Mouse (Mus musculus): ENCODE results near the gene Pik3r5. TPM values are rescaled to one million over a fixed set of nuclear protein-coding genes. Genes with fewer than 3 reads are reported as not detected.

Gene Pik3r5
- polyA plus RNA-seq, 2 experiments from 2014 or later = 17.9 to 26.3 TPM

GRCm38 (mm10) chr11:68401428-68401827 is 30.5 kb upstream of the Pik3r5 start:
- ATAC-seq = no peak

- ATAC-seq = peak; percentile 53
Measured at GRCm38 (mm10) chr11:68404185-68404584, 27.7 kb upstream of the Pik3r5 start.

DNA sequence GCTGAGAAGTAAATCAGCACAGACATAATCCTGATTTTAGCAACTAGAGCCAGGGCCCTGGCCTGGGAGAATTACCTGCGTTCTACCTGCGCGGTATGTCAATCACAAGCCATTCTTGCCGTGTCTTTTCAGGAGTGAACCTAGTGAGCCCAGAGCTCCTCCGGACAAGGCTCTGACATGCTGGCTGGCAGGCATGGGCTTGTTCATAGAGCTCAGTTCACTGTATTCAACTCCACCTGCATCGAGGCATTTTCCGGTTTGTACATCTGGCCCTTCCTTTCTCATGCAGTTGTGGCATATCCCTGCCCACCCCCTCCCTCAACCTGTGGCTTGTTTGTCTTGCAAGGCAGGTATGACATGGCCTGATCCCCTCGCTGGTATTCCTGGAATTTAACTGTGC is 26.3 kb upstream of the Pik3r5 start:
- ATAC-seq = no peak

GRCm38 (mm10) chr11:68407266-68407926 is 24.5 kb upstream of the Pik3r5 start:
- ATAC-seq = peak; percentile 69

GRCm38 (mm10) chr11:68408127-68408526 is 23.8 kb upstream of the Pik3r5 start:
- peak; percentile 59 for ATAC-seq

DNA sequence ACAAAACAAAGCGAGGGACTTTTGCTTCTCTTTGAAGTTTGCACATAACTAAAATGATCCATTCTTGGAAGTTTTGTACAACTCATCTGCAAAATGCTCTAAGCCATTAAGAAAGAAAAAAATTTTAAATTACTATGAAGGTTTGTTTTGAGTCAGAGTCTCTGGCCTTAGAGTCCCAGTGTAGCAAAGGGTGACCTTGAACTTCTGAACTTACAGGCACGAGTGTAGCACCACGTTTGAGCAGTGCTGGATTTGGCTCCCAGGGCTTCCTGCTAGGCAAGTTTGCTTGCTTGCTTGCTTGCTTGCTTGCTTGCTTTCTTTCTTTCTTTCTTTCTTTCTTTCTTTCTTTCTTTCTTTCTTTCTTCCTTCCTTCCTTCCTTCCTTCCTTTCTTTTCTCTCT is 14.9 kb upstream of the Pik3r5 start:
- ATAC-seq = no peak

DNA sequence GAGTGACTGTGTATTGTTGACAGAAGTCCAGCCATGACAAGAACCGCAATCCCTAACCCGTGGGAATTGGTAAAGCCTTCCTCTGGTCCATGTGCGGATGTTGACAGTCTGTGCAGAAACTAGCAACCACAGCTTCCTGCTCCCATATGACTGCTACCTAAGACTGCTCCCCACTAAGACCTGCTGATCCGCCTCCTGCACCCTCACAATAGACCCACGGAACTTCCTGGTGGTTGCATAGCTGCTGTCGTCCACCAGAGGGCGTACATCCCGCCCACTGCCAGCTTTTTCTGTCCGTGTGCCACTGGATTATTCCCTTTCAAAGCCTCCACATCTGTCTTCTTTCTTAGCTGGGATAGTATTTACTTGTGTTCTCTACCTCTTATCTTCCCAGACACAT is 14.1 kb upstream of the Pik3r5 start:
- peak; percentile 98 for ATAC-seq

GRCm38 (mm10) chr11:68425492-68426315 is 6.2 kb upstream of the Pik3r5 start:
- ATAC-seq = no peak

GRCm38 (mm10) chr11:68427083-68427570 is 4.8 kb upstream of the Pik3r5 start:
- ATAC-seq = no peak

DNA sequence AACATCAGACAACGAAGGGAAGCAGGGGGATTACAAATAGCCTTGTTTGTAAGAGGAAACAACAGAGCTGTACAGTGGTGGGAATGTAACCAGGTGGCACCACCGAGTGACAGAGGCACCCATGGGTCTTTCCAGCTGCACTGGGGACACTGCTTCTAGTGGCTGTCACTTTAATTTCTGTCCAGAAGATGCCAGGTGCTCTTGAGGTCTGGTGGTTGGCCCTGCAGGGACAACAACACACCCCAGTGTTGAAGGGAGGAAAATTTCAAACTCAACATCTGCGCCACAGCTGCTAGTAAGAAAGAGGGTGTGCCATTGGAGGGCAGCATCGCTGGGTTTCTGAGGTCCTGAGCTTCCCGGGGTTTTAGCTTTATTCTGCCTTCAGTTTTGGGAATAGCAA is 1.3 kb upstream of the Pik3r5 start:
- no peak for ATAC-seq

DNA sequence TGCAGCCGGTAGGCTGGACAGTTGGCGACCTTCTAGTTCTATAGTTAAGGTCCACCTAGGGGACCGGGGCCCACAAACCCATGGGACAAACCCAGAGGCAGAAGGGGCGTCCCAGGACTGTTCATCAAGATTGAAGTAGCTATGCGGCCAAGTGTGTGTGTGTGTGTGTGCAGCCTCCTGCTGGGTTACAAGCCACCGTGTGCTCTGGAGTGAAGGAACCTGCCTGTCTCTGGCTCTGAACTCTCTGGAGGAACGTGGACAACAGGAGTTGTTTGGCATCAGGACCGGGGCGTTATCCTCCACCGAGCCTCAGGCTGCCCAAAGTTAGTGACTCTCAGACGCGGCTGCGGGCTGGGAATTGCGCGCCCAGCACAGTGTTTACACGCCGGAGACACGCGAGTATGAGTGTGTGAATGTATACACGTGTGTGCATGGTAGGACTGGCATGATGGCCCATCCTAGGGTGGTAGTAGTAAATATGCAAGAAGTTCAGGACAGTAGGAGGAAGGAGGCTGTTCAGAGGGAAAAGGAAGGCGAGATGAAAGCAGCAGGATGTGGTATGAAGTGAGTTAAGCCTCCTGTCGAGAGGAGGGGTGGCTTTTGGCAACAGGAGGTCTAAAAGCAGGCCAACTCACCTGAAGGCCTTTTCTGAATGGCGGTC is 570 bp downstream of the Pik3r5 start:
- peak; percentile 63 for ATAC-seq

GRCm38 (mm10) chr11:68433534-68433933 is 1.6 kb downstream of the Pik3r5 start:
- no peak for ATAC-seq

GRCm38 (mm10) chr11:68434697-68435096 is 2.8 kb downstream of the Pik3r5 start:
- ATAC-seq = no peak

GRCm38 (mm10) chr11:68435601-68436000 is 3.7 kb downstream of the Pik3r5 start:
- no peak for ATAC-seq

DNA sequence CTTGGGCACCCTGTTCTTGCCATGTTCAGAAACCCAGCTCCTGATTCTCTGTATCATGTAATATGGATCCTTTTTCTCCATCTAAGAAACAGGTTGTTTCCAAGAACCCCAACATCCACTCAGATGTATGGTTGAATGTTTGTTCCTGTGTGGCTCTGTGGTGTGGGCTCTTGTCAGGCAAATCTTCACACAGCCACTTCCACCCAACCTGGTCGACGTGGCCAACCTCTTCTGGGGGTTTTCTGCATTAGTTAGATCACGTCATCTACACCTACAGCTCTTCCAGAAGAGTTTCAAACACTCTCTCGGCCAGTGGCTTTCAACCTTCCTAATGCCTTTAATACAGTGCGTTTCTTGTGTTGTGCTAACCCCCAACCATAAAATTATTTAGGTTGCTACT is 4.5 kb downstream of the Pik3r5 start:
- no peak for ATAC-seq

GRCm38 (mm10) chr11:68440100-68440499 is 8.2 kb downstream of the Pik3r5 start:
- no peak for ATAC-seq

- ATAC-seq = no peak
Measured at GRCm38 (mm10) chr11:68440965-68441364, 9.0 kb downstream of the Pik3r5 start.

GRCm38 (mm10) chr11:68442346-68442745 is 10.4 kb downstream of the Pik3r5 start:
- no peak for ATAC-seq

GRCm38 (mm10) chr11:68442983-68443638 is 11.2 kb downstream of the Pik3r5 start:
- no peak for ATAC-seq

DNA sequence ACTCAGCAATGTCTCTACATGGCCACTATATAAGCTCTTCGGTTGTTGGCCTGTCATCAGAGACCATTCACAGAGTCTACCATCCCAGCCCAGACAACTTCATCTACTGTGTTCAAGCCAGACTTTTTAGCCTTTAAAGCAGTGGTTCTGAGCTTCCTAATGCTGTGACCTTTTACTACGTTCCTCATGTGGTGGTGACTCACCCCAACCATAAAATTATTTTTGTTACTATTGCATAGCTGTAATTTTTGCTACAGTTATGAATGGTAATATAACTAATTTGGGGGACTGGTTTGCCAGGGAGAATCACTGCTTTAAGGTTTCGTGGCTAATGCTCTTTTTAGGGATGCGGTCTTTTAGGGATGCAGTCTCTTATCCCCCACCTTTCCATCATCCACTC is 14.0 kb downstream of the Pik3r5 start:
- ATAC-seq = no peak

DNA sequence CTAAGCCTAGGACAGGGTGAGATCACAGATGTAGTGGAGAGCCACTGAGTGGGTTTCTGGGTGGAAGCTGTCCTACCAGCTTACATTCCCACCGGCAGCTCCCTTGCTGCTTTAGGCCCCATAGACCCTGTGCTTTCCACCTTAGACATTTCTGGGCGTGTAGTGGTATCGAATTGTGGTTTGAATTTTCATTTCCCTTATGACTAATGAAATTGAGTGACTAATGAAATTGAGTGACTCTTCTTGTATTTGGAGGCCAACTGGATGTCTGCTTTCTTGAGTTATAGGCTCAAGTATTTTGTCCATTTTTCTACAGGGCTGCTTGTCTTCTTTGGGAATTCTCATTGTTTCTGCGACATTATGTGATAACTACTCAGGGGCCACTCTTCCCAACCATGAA is 14.6 kb downstream of the Pik3r5 start:
- ATAC-seq = no peak

- ATAC-seq = no peak
Measured at GRCm38 (mm10) chr11:68447242-68447641, 15.3 kb downstream of the Pik3r5 start.

DNA sequence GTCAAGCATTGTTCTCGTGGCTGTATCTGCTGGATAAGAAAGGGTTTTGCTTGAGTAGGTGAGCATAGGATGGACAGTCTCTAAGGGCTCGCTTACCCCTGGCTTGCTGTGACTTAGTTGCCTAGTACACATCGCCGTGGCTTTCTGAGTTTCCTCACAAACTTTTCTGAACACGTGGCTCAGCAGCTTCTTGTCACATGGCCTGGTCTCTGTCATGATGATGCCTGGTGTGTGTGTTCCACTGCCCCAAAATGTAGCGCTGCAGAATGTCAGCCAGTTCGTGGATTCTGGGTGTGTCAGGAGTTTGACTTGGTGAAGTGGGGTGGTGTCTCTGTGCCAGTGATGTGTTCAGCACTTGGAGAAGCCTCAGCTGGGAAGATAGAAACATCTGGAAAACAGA is 16.4 kb downstream of the Pik3r5 start:
- no peak for ATAC-seq
